Mouse (Mus musculus) bone marrow macrophage, adult 2 months (primary cell): ENCODE measurements at regions not wholly inside any gene's neighbourhood (a gene's known extent, or its start where the extent isn't known, plus 50 kb on each side); places are given as distances from the start of the nearest gene placed in this dataset.

Experiments
- H3K27ac ChIP-seq: 2 replicates; pipeline ENCODE4 v1.5.1; 2012; ENCODE audit warnings: low read depth, low read length; ENCODE audit not compliant: insufficient read depth
- H3K4me1 ChIP-seq: 2 replicates; pipeline ENCODE4 v1.6.1; 2012; ENCODE audit warnings: low read length; ENCODE audit not compliant: control insufficient read depth, insufficient read depth
- H3K4me3 ChIP-seq: 2 replicates; pipeline ENCODE4 v1.5.1; 2012; ENCODE audit warnings: mild to moderate bottlenecking, low read length, moderate library complexity; ENCODE audit not compliant: insufficient read depth
- CTCF ChIP-seq: IDR thresholded peaks from 2 replicates; pipeline ENCODE4 v1.5.1; 2012; ENCODE audit warnings: low read depth, mild to moderate bottlenecking, low read length, moderate library complexity
- POLR2A ChIP-seq: IDR thresholded peaks from 2 replicates; pipeline ENCODE4 v1.6.1; 2012; ENCODE audit warnings: mild to moderate bottlenecking, low read depth, low read length, borderline replicate concordance

DNA sequence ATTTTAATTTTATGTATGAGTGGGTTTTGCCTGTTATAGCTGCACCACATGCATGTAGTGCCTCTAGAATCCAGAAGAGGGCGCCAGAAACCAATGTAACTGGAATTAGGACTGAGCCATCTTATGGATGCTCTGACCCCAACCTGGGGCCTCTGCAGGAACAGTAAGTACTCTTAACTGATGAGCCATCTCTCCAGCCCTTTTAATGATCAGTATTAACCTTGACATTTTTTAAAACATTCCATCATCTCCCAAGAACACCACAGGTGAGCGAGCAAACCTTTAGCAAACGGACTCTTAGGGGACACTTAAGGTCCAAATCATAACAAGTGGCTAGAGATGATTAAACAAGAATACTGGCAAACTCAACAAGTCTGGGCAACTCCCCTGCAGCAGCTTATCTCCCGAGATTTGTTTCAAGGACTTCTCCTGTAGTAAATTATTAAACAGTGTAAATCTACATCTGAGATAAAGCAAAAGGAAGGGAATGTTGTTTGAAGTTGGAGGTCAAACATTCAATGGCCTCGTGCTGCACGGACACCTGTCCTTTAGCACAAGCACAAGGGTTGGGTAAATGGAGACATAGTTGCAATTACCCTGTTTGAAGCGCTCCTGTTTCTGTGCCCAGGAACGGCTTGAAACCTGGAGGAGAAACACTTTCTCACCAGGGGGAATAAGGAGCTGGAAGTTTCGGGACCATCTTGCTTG lies 75.9 kb upstream of the Cpsf6 start:
- TF ChIP-seq CTCF (no peak), POLR2A (no peak)
- Histone ChIP-seq H3K4me3 (no peak overlapping the region), H3K27ac (no peak overlapping the region), H3K4me1 (peaks cover 9% of the 10 kb centered on the region)

GRCm38 (mm10) chr10:117454711-117455591 lies 75.1 kb upstream of the Cpsf6 start:
- H3K4me1 ChIP-seq, result peaks cover 12% of the 10 kb centered on the region
- TF ChIP-seq CTCF (no peak), POLR2A (no peak)
- H3K4me3 ChIP-seq, result no peak overlapping the region
- no peak overlapping the region for H3K27ac ChIP-seq

DNA sequence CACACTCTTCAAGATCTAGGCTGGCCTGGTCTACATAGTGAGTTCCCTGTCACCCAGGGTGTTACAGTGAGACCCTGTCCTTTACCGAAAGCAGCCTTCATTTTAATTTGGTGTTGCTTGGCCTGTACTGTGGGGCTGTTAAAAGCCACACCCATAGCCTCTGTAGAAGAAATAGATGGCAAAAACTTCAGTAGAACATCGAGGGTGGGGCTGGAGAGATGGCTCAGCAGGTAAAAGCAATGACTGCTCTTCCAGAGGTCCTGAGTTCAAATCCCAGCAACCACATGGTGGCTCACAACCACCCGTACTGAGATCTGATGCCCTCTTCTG lies 74.3 kb upstream of the Cpsf6 start:
- no peak overlapping the region for H3K27ac ChIP-seq
- peaks cover 16% of the 10 kb centered on the region for H3K4me1 ChIP-seq
- H3K4me3 ChIP-seq, result no peak overlapping the region
- TF ChIP-seq CTCF, result no peak
- TF ChIP-seq POLR2A, result no peak

DNA sequence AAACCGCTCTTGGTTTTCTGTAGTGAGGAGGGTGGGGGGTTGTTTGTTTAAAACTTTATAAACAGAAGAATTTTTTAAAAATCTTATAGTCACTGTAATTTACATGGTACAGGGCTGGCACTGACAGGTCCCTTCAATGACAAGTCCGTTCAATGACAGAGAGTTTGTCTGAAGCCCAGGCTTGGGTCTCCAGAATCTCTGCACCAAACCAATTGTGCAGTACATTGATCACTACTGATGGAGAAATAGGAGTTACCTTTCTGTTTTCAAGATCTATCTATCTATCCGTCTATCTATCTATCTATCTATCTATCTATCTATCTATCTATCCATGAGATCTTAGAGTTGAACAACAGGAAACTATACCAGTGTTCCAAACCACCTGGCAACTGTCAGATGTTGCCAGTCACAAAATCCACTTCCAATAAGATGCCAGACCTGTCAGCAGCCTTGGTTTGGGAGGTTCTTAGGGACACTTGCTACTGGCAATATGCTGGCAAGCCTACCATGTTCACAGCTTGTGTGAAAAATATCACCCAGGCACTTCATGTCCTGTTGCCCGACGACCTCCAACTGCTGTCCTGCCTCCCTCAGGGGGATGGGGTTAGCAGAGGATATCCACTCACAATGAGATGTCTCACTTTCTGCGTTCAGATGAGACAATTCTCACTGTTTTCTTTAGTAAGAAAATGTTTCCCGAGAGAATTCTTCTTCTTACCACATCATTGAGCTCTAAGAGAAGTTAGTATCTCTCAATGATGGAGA lies 73.8 kb upstream of the Cpsf6 start:
- H3K4me1 ChIP-seq, result peaks cover 16% of the 10 kb centered on the region
- H3K27ac ChIP-seq, result no peak overlapping the region
- H3K4me3 ChIP-seq, result no peak overlapping the region
- TF ChIP-seq POLR2A (no peak), CTCF (no peak)

DNA sequence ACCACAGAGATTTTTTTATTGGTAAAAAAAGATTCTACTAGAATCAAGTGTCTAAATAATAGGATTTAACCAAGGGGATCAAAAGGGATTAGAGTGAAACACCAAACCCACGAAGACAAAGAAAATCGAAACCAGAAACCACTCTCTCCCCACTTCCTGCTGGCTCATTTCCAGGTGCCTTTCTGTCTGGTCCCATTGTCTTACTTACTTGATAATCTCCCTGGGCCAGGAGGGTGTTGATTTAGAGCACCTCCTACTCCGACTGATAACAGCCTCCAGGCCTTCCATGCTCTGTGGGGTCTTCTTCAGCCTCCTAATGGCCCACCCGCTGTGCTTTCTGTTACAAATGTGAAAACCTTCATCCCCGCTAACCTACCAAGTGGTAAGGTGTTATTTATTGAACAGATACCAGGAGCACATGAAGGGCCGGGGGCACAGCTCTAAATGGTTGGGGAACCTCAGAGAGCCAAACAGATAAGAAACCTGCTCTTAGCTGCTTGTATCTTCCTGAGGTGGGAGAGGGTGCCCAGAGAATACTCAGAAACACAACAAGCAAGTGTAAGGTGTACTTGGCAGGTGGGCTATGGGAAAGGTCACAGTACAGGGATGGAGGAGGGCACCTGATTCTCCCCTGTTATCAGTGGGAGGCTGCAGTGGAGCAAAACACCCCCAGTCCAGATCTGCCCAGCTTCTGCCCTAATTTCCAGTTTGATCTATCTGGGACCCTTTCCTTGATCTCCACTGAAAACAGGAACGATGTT lies 72.6 kb upstream of the Cpsf6 start:
- TF ChIP-seq POLR2A, result no peak
- no peak for TF ChIP-seq CTCF
- H3K4me1 ChIP-seq, result peaks cover 16% of the 10 kb centered on the region
- H3K27ac ChIP-seq, result no peak overlapping the region
- H3K4me3 ChIP-seq, result no peak overlapping the region

GRCm38 (mm10) chr10:117451396-117452185 lies 71.8 kb upstream of the Cpsf6 start:
- peaks cover 16% of the 10 kb centered on the region for H3K4me1 ChIP-seq
- TF ChIP-seq CTCF, result no peak
- TF ChIP-seq POLR2A, result no peak
- H3K27ac ChIP-seq, result no peak overlapping the region
- H3K4me3 ChIP-seq, result no peak overlapping the region

DNA sequence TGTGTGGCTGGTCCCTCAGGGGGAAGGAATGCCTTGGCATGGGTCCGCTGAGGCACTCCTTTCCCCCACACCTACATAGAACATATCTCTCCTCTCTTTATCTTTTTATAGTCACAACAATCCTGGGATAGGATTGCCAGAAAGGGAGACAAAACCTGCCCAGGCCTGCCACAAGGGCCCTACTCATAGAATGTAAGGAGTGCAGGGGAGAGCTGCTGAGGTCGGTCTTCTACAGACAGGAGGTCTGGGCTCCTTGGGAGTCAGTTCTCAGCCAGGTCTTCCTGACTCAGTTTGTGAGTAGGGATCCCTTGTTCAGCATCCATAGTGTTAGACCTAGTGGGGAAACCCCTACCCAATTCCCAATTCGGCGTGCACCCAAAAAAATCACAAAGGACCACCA lies 70.8 kb upstream of the Cpsf6 start:
- peaks cover 16% of the 10 kb centered on the region for H3K4me1 ChIP-seq
- no peak overlapping the region for H3K27ac ChIP-seq
- H3K4me3 ChIP-seq, result no peak overlapping the region
- TF ChIP-seq POLR2A, result no peak
- TF ChIP-seq CTCF, result no peak

DNA sequence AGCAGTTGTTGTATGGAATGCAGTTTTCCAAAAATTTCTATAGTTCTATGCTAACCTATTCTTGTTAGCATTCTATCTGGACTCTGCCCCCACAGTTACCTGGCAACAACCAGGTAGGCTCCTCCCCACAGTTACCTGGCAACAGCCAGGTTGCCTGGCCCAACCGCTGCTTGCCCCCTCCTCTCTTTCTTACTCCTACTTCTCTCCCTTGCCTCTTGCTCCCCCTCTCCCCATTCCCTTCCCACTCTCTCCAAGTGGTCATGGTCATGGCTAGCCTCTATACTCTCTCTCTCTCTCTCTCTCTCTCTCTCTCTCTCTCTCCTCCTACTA lies 70.4 kb upstream of the Cpsf6 start:
- TF ChIP-seq POLR2A (no peak), CTCF (no peak)
- Histone ChIP-seq H3K4me1 (peaks cover 16% of the 10 kb centered on the region), H3K27ac (no peak overlapping the region), H3K4me3 (no peak overlapping the region)
